Mouse (Mus musculus): ENCODE results near the gene Ddx28. TPM values are rescaled to one million over a fixed set of nuclear protein-coding genes. Genes with fewer than 3 reads are reported as not detected.

The Ddx28 gene
- polyA plus RNA-seq, 1 experiment from 2014 or later = 21.5 TPM

- H3K4me2 ChIP-seq (ENCODE audit: low read length) = no peak within 1 kb of the TSS
- H3K36me3 ChIP-seq (ENCODE audit: control insufficient read depth, insufficient read depth, low read length) = no peaks in the 10 kb centered on the region
- H3K4me3 ChIP-seq (ENCODE audit: low read depth, low read length) = no peak within 1 kb of the TSS
- no peak for ATAC-seq
- H3K9ac ChIP-seq (ENCODE audit: low read depth, low read length) = no peak within 1 kb of the TSS
- 76% methylated on average over 4 of the region's 4 CpGs for WGBS
- no peak within 1 kb of the TSS for H3K27ac ChIP-seq (ENCODE audit: low read length)
- no peaks in the 10 kb centered on the region for H3K9me3 ChIP-seq (replicated peaks; ENCODE audit: control insufficient read depth, low read length, poor library complexity, severe bottlenecking)
- peaks cover 11% of the 10 kb centered on the region for H3K4me1 ChIP-seq (ENCODE audit: control insufficient read depth, insufficient read depth, low read length)
- no peaks in the 10 kb centered on the region for H3K27me3 ChIP-seq (ENCODE audit: control insufficient read depth, insufficient read depth, low read depth, low read length)
Observed at GRCm38 (mm10) chr8:106005875-106006274, 5.8 kb downstream of the Ddx28 start, which contains the start of gene Dpep2nb. Gene Dpep2nb (minus strand): TSS chr8:106005975.

GRCm38 (mm10) chr8:106004538-106005207 is 7.0 kb downstream of the Ddx28 start:
- Histone ChIP-seq H3K9me3 (replicated peaks; ENCODE audit: control insufficient read depth, low read length, poor library complexity, severe bottlenecking) (no peaks in the 10 kb centered on the region), H3K9ac (ENCODE audit: low read depth, low read length) (no peak overlapping the region), H3K4me1 (ENCODE audit: control insufficient read depth, insufficient read depth, low read length) (peaks cover under 1% of the 10 kb centered on the region; the same call in 1 of the 2 replicates), H3K4me3 (ENCODE audit: low read depth, low read length) (no peak overlapping the region), H3K27ac (ENCODE audit: low read length) (no peak overlapping the region), H3K4me2 (ENCODE audit: low read length) (no peak overlapping the region), H3K36me3 (ENCODE audit: control insufficient read depth, insufficient read depth, low read length) (no peaks in the 10 kb centered on the region), H3K27me3 (ENCODE audit: control insufficient read depth, insufficient read depth, low read depth, low read length) (no peaks in the 10 kb centered on the region)
- no peak for ATAC-seq
- 81% methylated on average over 8 of the region's 8 CpGs for WGBS

GRCm38 (mm10) chr8:106001908-106002307 is 9.8 kb downstream of the Ddx28 start:
- H3K36me3 ChIP-seq (ENCODE audit: control insufficient read depth, insufficient read depth, low read length) = no peaks in the 10 kb centered on the region
- H3K4me3 ChIP-seq (ENCODE audit: low read depth, low read length) = no peak overlapping the region
- no peaks in the 10 kb centered on the region for H3K27me3 ChIP-seq (ENCODE audit: control insufficient read depth, insufficient read depth, low read depth, low read length)
- H3K4me1 ChIP-seq (ENCODE audit: control insufficient read depth, insufficient read depth, low read length) = no peaks in the 10 kb centered on the region
- H3K9me3 ChIP-seq (replicated peaks; ENCODE audit: control insufficient read depth, low read length, poor library complexity, severe bottlenecking) = no peaks in the 10 kb centered on the region
- no peak overlapping the region for H3K27ac ChIP-seq (ENCODE audit: low read length)
- H3K9ac ChIP-seq (ENCODE audit: low read depth, low read length) = no peak overlapping the region
- ATAC-seq = no peak
- 79% methylated on average over 4 of the region's 4 CpGs for WGBS
- no peak overlapping the region for H3K4me2 ChIP-seq (ENCODE audit: low read length)

GRCm38 (mm10) chr8:105998971-105999370 is 12.7 kb downstream of the Ddx28 start:
- no peak for ATAC-seq
- Histone ChIP-seq H3K27ac (ENCODE audit: low read length) (no peak overlapping the region), H3K4me2 (ENCODE audit: low read length) (no peak overlapping the region), H3K9me3 (replicated peaks; ENCODE audit: control insufficient read depth, low read length, poor library complexity, severe bottlenecking) (no peaks in the 10 kb centered on the region), H3K4me1 (ENCODE audit: control insufficient read depth, insufficient read depth, low read length) (no peaks in the 10 kb centered on the region), H3K4me3 (ENCODE audit: low read depth, low read length) (no peak overlapping the region), H3K9ac (ENCODE audit: low read depth, low read length) (no peak overlapping the region), H3K36me3 (ENCODE audit: control insufficient read depth, insufficient read depth, low read length) (no peaks in the 10 kb centered on the region), H3K27me3 (ENCODE audit: control insufficient read depth, insufficient read depth, low read depth, low read length) (no peaks in the 10 kb centered on the region)
- whole genome bisulfite sequencing = 84% methylated on average over 2 of the region's 2 CpGs

- no peak for ATAC-seq
- WGBS = 73% methylated on average over 7 of the region's 7 CpGs
- no peak overlapping the region for H3K27ac ChIP-seq (ENCODE audit: low read length)
- H3K9ac ChIP-seq (ENCODE audit: low read depth, low read length) = no peak overlapping the region
- no peaks in the 10 kb centered on the region for H3K36me3 ChIP-seq (ENCODE audit: control insufficient read depth, insufficient read depth, low read length)
- H3K4me1 ChIP-seq (ENCODE audit: control insufficient read depth, insufficient read depth, low read length) = no peaks in the 10 kb centered on the region
- H3K4me3 ChIP-seq (ENCODE audit: low read depth, low read length) = no peak overlapping the region
- no peaks in the 10 kb centered on the region for H3K27me3 ChIP-seq (ENCODE audit: control insufficient read depth, insufficient read depth, low read depth, low read length)
- H3K4me2 ChIP-seq (ENCODE audit: low read length) = no peak overlapping the region
- H3K9me3 ChIP-seq (replicated peaks; ENCODE audit: control insufficient read depth, low read length, poor library complexity, severe bottlenecking) = no peaks in the 10 kb centered on the region
Observed at GRCm38 (mm10) chr8:105996359-105996758, 15.3 kb downstream of the Ddx28 start.

- no peak for ATAC-seq
- no peaks in the 10 kb centered on the region for H3K27me3 ChIP-seq (ENCODE audit: control insufficient read depth, insufficient read depth, low read depth, low read length)
- no peaks in the 10 kb centered on the region for H3K9me3 ChIP-seq (replicated peaks; ENCODE audit: control insufficient read depth, low read length, poor library complexity, severe bottlenecking)
- H3K36me3 ChIP-seq (ENCODE audit: control insufficient read depth, insufficient read depth, low read length) = no peaks in the 10 kb centered on the region
- H3K4me1 ChIP-seq (ENCODE audit: control insufficient read depth, insufficient read depth, low read length) = no peaks in the 10 kb centered on the region
- 63% methylated on average over 4 of the region's 4 CpGs for WGBS
- H3K27ac ChIP-seq (ENCODE audit: low read length) = no peak overlapping the region
- no peak overlapping the region for H3K9ac ChIP-seq (ENCODE audit: low read depth, low read length)
- H3K4me3 ChIP-seq (ENCODE audit: low read depth, low read length) = no peak overlapping the region
- no peak overlapping the region for H3K4me2 ChIP-seq (ENCODE audit: low read length)
Observed at GRCm38 (mm10) chr8:105993226-105993625, 18.5 kb downstream of the Ddx28 start.

GRCm38 (mm10) chr8:105992499-105992898 is 19.2 kb downstream of the Ddx28 start:
- Histone ChIP-seq H3K4me2 (ENCODE audit: low read length) (no peak overlapping the region), H3K9me3 (replicated peaks; ENCODE audit: control insufficient read depth, low read length, poor library complexity, severe bottlenecking) (no peaks in the 10 kb centered on the region), H3K9ac (ENCODE audit: low read depth, low read length) (no peak overlapping the region), H3K4me1 (ENCODE audit: control insufficient read depth, insufficient read depth, low read length) (no peaks in the 10 kb centered on the region), H3K27ac (ENCODE audit: low read length) (no peak overlapping the region), H3K27me3 (ENCODE audit: control insufficient read depth, insufficient read depth, low read depth, low read length) (no peaks in the 10 kb centered on the region), H3K4me3 (ENCODE audit: low read depth, low read length) (no peak overlapping the region), H3K36me3 (ENCODE audit: control insufficient read depth, insufficient read depth, low read length) (no peaks in the 10 kb centered on the region)
- WGBS = 83% methylated on average over 4 of the region's 5 CpGs
- no peak for ATAC-seq

GRCm38 (mm10) chr8:105991546-105991945 is 20.1 kb downstream of the Ddx28 start:
- no peaks in the 10 kb centered on the region for H3K36me3 ChIP-seq (ENCODE audit: control insufficient read depth, insufficient read depth, low read length)
- H3K4me1 ChIP-seq (ENCODE audit: control insufficient read depth, insufficient read depth, low read length) = no peaks in the 10 kb centered on the region
- no peaks in the 10 kb centered on the region for H3K9me3 ChIP-seq (replicated peaks; ENCODE audit: control insufficient read depth, low read length, poor library complexity, severe bottlenecking)
- 83% methylated on average over 2 of the region's 2 CpGs for WGBS
- ATAC-seq = no peak
- no peak overlapping the region for H3K9ac ChIP-seq (ENCODE audit: low read depth, low read length)
- no peak overlapping the region for H3K4me2 ChIP-seq (ENCODE audit: low read length)
- H3K27ac ChIP-seq (ENCODE audit: low read length) = no peak overlapping the region
- no peak overlapping the region for H3K4me3 ChIP-seq (ENCODE audit: low read depth, low read length)
- no peaks in the 10 kb centered on the region for H3K27me3 ChIP-seq (ENCODE audit: control insufficient read depth, insufficient read depth, low read depth, low read length)

GRCm38 (mm10) chr8:105990856-105991387 is 20.8 kb downstream of the Ddx28 start, which contains the start of gene Dus2:
Gene Dus2 (plus strand): TSS chr8:105991337.
- ATAC-seq = no peak
- no peaks in the 10 kb centered on the region for H3K27me3 ChIP-seq (ENCODE audit: control insufficient read depth, insufficient read depth, low read depth, low read length)
- H3K9ac ChIP-seq (ENCODE audit: low read depth, low read length) = no peak within 1 kb of the TSS
- no peaks in the 10 kb centered on the region for H3K9me3 ChIP-seq (replicated peaks; ENCODE audit: control insufficient read depth, low read length, poor library complexity, severe bottlenecking)
- H3K4me1 ChIP-seq (ENCODE audit: control insufficient read depth, insufficient read depth, low read length) = no peaks in the 10 kb centered on the region
- no peak within 1 kb of the TSS for H3K4me2 ChIP-seq (ENCODE audit: low read length)
- H3K36me3 ChIP-seq (ENCODE audit: control insufficient read depth, insufficient read depth, low read length) = no peaks in the 10 kb centered on the region
- WGBS = 12% methylated on average over 15 of the region's 15 CpGs
- no peak within 1 kb of the TSS for H3K4me3 ChIP-seq (ENCODE audit: low read depth, low read length)
- H3K27ac ChIP-seq (ENCODE audit: low read length) = no peak within 1 kb of the TSS
